Mouse (Mus musculus) embryo, embryonic 10.5 days (tissue): ENCODE data around the gene Olfr943.

Experiments used
- DNase-seq: peaks from one replicate; pipeline ENCODE4 v3.0.0-alpha.2; 2015; ENCODE audit warnings: low spot score

The Olfr943 gene

GRCm38 (mm10) chr9:39166004-39166403 lies at the start of gene Olfr943:
TSS of gene Olfr943 (plus strand) at chr9:39166304.
- DNase-seq: no peak

- no peak for DNase-seq
Observed at GRCm38 (mm10) chr9:39127326-39127725, 38.8 kb upstream of the Olfr943 start.

- DNase-seq: no peak
Observed at GRCm38 (mm10) chr9:39127831-39128230, 38.3 kb upstream of the Olfr943 start, which contains the start of gene Olfr27. TSS of gene Olfr27 (plus strand) at chr9:39128131.

GRCm38 (mm10) chr9:39152401-39152800 lies 13.7 kb upstream of the Olfr943 start:
- no peak for DNase-seq

- DNase-seq: no peak
Observed at GRCm38 (mm10) chr9:39201620-39202019, 35.5 kb downstream of the Olfr943 start, which contains the start of gene Olfr944. TSS of gene Olfr944 (plus strand) at chr9:39201920.
